Mouse (Mus musculus) liver, postnatal 0 days (tissue): ENCODE measurements at regions not wholly inside any gene's neighbourhood (a gene's known extent, or its start where the extent isn't known, plus 50 kb on each side); places are given as distances from the start of the nearest gene placed in this dataset.

Experiments used
- CTCF ChIP-seq: sonication (generic); IDR thresholded peaks from 2 replicates; pipeline ENCODE4 v1.5.1; 2016; ENCODE audit warnings: antibody characterized with exemption, low read depth
- EP300 ChIP-seq: IDR thresholded peaks from 2 replicates; pipeline ENCODE4 v1.6.1; 2016; ENCODE audit warnings: antibody characterized with exemption, low read depth, mild to moderate bottlenecking

GRCm38 (mm10) chr4:10767676-10768075 is 106.6 kb upstream of the 2610301B20Rik start:
- no peak for TF ChIP-seq CTCF
- no peak for TF ChIP-seq EP300
